Mouse (Mus musculus) urinary bladder, postnatal 25 days (tissue): ENCODE results near the gene Ccdc157.
A peak's percentile ranks its signal among the peaks of the same experiment; 100 is the strongest.
"Not testable (repeated sequence)": the region's sequence is repeated elsewhere in the genome, so short reads cannot be mapped to it uniquely, and the experiment has no call there.

Experiments
- DNase-seq: peaks from one replicate; pipeline ENCODE4 v3.0.0; 2022; ENCODE audit warnings: low spot score

Gene Ccdc157

GRCm38 (mm10) chr11:4133450-4133849 lies 26.6 kb downstream of the Ccdc157 start:
- DNase-seq: no peak

GRCm38 (mm10) chr11:4128461-4128860 lies 31.6 kb downstream of the Ccdc157 start:
- DNase-seq: not testable (repeated sequence)

GRCm38 (mm10) chr11:4127059-4127458 lies 33.0 kb downstream of the Ccdc157 start:
- no peak for DNase-seq

GRCm38 (mm10) chr11:4123922-4124321 lies 36.2 kb downstream of the Ccdc157 start:
- DNase-seq: peak; percentile 21

GRCm38 (mm10) chr11:4122742-4123579 lies 37.1 kb downstream of the Ccdc157 start, which contains the start of gene Sec14l2:
Sec14l2 (minus strand) TSS chr11:4123415.
- DNase-seq: no peak

GRCm38 (mm10) chr11:4122226-4122625 lies 37.9 kb downstream of the Ccdc157 start:
- no peak for DNase-seq

GRCm38 (mm10) chr11:4121691-4122090 lies 38.4 kb downstream of the Ccdc157 start:
- DNase-seq: no peak

GRCm38 (mm10) chr11:4119635-4120034 lies 40.5 kb downstream of the Ccdc157 start:
- no peak for DNase-seq

- DNase-seq: peak; percentile 74
Measured at GRCm38 (mm10) chr11:4118081-4118921, 41.8 kb downstream of the Ccdc157 start.

- no peak for DNase-seq
Measured at GRCm38 (mm10) chr11:4117372-4118071, 42.6 kb downstream of the Ccdc157 start.

- DNase-seq: no peak
Measured at GRCm38 (mm10) chr11:4116458-4117141, 43.5 kb downstream of the Ccdc157 start.

- no peak for DNase-seq
Measured at GRCm38 (mm10) chr11:4115407-4115806, 44.7 kb downstream of the Ccdc157 start.

GRCm38 (mm10) chr11:4114541-4114940 lies 45.6 kb downstream of the Ccdc157 start:
- DNase-seq: not testable (repeated sequence)

GRCm38 (mm10) chr11:4113970-4114369 lies 46.1 kb downstream of the Ccdc157 start:
- no peak for DNase-seq

GRCm38 (mm10) chr11:4113496-4113895 lies 46.6 kb downstream of the Ccdc157 start:
- DNase-seq: no peak

- DNase-seq: no peak
Measured at GRCm38 (mm10) chr11:4112861-4113260, 47.2 kb downstream of the Ccdc157 start.

GRCm38 (mm10) chr11:4112033-4112432 lies 48.1 kb downstream of the Ccdc157 start:
- DNase-seq: no peak

- no peak for DNase-seq
Measured at GRCm38 (mm10) chr11:4108691-4109090, 51.4 kb downstream of the Ccdc157 start.

- not testable (repeated sequence) for DNase-seq
Measured at GRCm38 (mm10) chr11:4107901-4108300, 52.2 kb downstream of the Ccdc157 start.

- no peak for DNase-seq
Measured at GRCm38 (mm10) chr11:4105444-4105843, 54.6 kb downstream of the Ccdc157 start.

GRCm38 (mm10) chr11:4104989-4105388 lies 55.1 kb downstream of the Ccdc157 start:
- DNase-seq: no peak

GRCm38 (mm10) chr11:4103522-4103921 lies 56.6 kb downstream of the Ccdc157 start:
- DNase-seq: no peak
